Mouse (Mus musculus) E14TG2a.4 (cell line): ENCODE results near the gene Yap1.

Experiments used
- CTCF ChIP-seq: conservative IDR thresholded peaks from 2 replicates; pipeline ENCODE4 v1.5.1; 2014; ENCODE audit warnings: low read length
- NANOG ChIP-seq: IDR thresholded peaks from 2 replicates; pipeline ENCODE4 v1.6.1; 2014; ENCODE audit warnings: borderline replicate concordance, low read length, mixed read lengths

DNA sequence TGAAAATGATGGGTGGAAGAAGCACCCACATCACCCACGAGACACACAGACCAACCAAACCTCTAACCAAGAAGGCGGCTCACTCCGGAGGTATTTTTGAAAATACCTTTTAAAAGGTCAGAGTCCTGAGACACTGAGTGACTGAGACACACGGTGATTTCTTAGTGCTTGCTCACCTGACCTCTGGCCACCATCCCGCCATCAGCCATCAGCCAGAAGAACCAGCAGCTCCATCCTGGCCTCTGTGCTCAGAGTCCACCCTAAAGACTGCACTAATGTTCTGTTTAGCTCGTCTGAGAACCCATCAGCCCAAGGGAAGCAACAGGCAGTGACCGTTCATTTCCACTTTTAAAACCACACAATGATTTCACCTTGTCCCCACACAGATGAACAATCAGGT is 41.5 kb downstream of the Yap1 start:
- TF ChIP-seq CTCF (no peak), NANOG (no peak)
